Mouse (Mus musculus) thymus, postnatal 36 days (tissue): ENCODE measurements around the gene Olfr1113.
"Not testable (repeated sequence)": the region's sequence is repeated elsewhere in the genome, so short reads cannot be mapped to it uniquely, and the experiment has no call there.

Experiments used
- DNase-seq, 2 experiments: peaks; one replicate each; pipeline ENCODE4 v3.0.0; 2022; ENCODE audit warnings: mixed read lengths in 2 of 2

Olfr1113 gene

GRCm38 (mm10) chr2:87208670-87209069 lies at the start of gene Olfr1113:
Olfr1113 (plus strand) TSS chr2:87208970.
- no peak for DNase-seq

- DNase-seq: not testable (repeated sequence)
Observed at GRCm38 (mm10) chr2:87167731-87168130, 41.0 kb upstream of the Olfr1113 start.

GRCm38 (mm10) chr2:87187498-87187897 lies 21.3 kb upstream of the Olfr1113 start, which contains the start of gene Olfr1112:
Olfr1112 (plus strand) TSS chr2:87187798.
- DNase-seq: no peak

- DNase-seq: no peak
Observed at GRCm38 (mm10) chr2:87247713-87248112, 38.9 kb downstream of the Olfr1113 start, which contains the start of gene Olfr1115. Olfr1115 (plus strand) TSS chr2:87248013.
